Mouse (Mus musculus): ENCODE results near the gene Nceh1.

The Nceh1 gene

DNA sequence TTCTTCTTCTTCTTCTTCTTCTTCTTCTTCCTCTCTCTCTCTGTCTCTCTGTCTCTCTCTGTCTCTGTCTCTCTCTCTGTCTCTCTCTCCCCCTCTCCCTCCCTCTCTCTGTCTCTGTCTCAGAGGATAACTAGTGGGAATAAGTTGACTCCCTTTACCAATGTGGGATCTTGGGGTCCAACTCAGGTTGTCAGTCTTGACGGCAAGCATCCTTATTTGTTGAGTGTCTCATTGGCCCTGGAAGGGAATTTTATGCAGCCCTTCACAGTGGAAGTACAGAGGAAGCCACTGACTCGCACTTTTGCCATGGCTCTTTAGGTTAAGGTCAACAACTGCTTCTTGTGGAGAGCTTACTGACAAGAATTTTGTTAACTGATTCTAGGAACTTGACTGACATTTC, 105.5 kb downstream of the Nceh1 start:
- peak; percentile 79 for DNase-seq

GRCm38 (mm10) chr3:27288909-27289308, 106.1 kb downstream of the Nceh1 start:
- peak; percentile 94 for DNase-seq

DNA sequence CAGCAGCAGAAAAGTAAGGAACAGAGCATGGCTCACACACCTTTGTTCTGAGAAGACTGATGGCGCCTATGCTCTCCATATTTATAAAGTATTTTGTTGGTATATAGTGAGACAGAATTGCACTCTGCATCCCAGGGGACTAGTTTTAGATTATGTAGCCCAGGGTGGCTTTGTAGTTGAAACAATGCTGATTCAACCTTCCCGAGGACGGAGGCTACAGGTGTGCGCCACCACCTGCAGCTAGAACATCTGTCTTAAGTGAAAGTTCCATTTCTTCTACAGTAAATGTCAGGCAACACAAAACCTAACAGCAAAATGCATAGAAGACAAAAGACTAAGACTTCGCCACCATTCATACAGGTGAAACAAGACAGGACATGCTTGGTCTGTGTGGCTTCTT, 107.5 kb downstream of the Nceh1 start:
- DNase-seq: peak; percentile 61

DNA sequence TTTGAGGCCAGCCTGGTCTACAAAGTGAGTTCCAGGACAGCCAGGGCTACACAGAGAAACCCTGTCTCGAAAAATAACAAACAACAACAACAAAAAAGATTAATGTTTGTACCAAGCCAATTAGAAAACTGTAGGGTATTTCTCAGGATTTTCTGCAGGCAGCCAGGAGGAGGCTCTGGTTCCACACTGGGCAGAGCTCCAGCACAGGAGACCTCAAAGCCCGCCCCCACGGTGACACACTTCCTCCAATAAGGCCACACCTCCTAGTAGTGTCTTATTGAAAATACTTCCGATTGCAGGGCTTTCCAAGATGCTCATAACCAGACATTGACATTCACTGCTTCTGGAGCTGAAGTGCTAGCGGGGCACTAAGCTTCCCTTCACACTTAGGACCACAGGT, 108.2 kb downstream of the Nceh1 start:
- peak; percentile 88 for DNase-seq

DNA sequence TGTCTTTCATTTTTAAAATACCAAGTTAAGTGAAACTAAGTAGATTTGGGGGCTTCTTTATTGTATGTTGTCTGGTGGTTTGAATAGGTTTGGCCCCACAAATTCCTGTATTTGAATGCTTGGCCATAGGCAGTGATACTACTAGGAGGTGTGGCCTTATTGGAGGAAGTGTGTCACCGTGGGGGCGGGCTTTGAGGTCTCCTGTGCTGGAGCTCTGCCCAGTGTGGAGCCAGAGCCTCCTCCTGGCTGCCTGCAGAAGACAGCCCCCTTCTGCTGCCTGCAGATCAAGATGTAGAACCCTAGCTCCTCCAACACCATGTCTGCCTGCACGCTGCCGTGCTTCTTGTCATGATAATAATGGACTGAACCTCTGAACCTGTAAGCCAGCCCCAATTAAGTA, 108.6 kb downstream of the Nceh1 start:
- DNase-seq: peak; percentile 92

GRCm38 (mm10) chr3:27293645-27294385, 111.0 kb downstream of the Nceh1 start:
- DNase-seq: peak; percentile 64

DNA sequence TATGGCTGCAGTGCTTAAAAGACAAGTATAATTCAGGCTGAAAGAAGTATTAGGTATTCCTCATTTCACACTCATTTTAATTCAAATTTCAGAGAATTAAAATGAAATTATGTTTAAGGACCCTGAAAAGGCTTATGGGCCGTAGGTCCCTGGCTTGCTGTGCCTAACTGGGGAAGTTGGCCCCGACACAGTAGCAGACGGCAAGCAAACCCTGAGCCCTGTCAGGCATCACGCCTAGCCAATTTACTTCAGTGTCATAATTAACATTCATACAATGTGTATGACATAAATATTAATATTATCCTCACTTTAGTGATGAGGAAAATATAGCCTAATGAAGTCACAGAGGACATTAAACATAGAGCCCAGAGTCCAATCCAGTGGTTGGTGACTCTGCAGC, 117.7 kb downstream of the Nceh1 start:
- peak; percentile 41 for DNase-seq

DNA sequence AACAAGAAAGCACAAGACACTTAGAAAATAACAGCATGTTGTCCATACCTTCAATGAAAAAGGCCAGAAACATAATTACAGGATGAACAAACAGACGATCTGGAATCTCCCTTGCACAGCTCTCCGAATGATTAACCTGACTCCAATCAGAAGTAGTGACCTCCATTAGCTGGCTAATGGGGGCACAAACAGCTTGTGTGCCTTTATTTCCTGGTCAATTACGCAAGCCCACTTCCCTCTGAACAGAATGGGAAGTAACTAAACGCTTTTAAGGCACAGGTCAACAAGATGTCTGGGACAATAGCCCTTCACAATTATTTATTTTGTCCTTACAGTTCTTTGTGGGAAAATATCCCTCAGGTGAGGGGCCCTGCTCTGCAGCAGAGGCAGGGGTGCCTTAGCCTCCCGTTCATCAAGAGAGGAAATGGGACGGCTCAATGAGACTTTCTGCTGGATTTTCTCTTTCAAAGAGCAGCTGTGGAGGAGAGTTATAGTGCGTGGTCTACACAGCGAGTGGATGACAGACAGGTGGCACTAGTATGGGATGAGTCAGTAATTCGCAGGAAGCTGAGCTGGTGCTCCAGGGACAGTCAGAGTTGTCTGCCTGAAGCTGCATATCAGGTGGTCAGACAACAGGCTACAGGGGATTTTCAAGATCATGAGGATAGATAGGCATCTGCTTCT, 119.7 kb downstream of the Nceh1 start:
- DNase-seq: peak; percentile 80

DNA sequence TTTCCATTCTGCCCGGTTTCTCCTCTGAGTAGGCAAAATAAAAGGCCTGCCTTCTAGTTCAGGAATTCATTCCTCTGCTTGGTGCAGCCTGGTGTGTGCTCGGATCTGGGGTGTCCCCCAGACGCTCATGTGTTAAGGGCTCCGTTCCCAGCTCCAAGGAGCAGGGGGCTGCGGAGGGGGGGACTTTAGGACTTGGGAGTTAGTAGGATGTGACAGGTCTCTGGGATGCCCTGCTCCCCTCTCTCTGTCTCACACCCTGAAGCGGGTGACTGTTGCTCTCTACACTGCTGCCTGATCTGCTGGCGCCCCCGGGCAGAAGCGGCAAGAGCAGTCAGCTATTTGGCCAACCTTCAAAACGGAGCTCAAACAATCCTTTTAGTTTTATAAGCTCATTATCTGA, 124.0 kb downstream of the Nceh1 start:
- DNase-seq: peak; percentile 61

- peak; percentile 89 for DNase-seq
Observed at GRCm38 (mm10) chr3:27310973-27311372, 128.2 kb downstream of the Nceh1 start.

DNA sequence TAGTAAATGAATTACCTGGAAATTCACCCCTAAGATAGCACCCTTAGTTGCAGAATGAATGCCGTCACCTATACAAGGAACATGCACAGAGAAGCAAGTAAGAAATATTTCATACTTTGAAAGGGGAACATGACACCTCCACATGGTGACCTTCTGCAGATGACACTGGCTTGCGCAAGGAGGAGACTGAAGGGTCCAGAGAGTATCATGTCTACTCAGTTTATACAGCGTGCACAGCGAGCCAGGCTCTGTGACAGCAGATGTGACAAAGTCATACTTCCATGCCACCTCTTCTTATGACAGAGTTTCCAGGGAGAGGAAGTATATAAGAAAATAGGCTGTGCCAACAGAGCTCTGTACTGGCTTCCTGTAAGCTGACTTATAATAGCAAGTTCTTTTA, 128.7 kb downstream of the Nceh1 start:
- no peak for DNase-seq

- no peak for DNase-seq
Observed at GRCm38 (mm10) chr3:27314506-27315164, 131.9 kb downstream of the Nceh1 start.

- DNase-seq: peak; percentile 97
Observed at GRCm38 (mm10) chr3:27316559-27317287, 134.0 kb downstream of the Nceh1 start, which contains the start of gene Tnfsf10. TSS of gene Tnfsf10 (plus strand) at chr3:27317028.

DNA sequence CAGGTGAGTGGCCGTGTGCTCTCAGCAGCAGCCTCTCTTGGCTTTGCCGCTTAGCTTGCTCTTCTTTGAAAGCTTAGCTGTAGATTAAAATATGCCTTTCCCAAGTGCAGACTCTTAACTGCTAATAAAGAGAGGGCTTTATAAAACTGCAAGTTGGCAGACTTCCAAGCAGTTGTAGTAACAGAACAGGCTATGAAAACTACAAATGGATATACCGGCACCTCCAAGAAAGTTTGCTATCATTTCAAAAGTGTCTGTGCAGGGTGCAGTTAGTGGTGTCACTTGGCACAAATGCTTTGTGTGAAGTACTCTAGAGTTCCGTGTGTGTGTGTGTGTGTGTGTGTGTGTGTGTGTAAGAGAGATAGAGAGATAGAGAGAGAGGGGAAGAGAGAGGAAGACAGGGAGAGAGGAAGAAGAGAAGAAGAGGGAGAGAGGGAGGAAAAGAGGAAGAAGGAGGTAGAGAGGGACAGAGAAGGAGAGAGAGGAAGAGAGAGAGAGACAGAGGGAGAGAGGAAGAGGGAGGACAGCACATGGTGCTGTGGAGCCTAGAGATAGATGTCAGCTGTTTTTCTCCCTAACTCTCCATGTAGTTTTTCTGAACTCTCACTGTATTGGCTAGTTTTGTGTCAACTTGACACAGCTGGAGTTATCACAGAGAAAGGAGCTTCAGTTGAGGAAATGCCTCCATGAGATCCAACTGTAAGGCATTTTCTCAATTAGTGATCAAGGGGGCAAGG, 134.7 kb downstream of the Nceh1 start:
- DNase-seq: no peak

- no peak for DNase-seq
Observed at GRCm38 (mm10) chr3:27319650-27320049, 136.9 kb downstream of the Nceh1 start.

DNA sequence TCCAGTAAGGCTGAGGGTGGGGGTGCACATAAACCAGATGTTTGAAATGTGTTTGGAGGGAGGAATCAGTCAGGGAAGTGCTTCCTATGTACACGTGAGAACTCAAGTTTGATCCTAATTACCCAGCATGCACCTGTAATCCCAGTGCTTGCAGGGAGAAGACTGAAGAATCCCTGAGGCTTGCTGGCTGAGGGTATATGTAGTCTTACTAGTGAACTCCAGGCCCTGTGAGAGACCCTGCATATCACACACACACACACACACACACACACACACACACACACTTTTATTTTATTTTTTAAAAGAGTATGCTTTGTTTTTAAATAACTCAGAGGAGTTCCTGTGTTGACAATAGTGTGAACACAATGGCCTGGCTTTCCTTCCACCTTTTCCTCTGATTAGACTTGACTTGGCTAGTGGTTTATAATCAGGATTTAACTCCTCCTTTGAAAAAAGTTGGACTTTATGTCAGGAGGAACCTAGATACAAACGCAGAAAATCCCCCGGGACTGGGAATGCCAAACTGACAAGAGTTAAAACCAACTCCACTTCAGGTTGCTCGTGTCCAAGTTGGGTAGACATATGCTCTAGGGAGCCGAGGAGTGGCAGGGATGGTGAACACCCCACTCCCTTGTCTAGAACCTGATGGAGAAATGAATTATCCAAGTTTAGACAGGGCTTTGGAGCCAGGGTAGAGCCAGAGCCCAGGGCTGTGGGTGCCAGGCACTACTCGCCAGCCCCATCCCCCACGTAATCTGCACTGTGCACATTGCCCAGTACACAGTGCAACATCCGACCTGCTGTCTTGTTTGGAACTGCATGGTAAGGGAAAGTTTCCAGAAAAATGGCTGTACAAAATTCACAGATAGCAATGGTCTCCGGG, 138.1 kb downstream of the Nceh1 start:
- peak; percentile 97 for DNase-seq

- DNase-seq: no peak
Observed at GRCm38 (mm10) chr3:27322591-27322990, 139.8 kb downstream of the Nceh1 start.

- DNase-seq: peak; percentile 92
Observed at GRCm38 (mm10) chr3:27323551-27323950, 140.8 kb downstream of the Nceh1 start.

GRCm38 (mm10) chr3:27326633-27327191, 143.9 kb downstream of the Nceh1 start:
- no peak for DNase-seq

GRCm38 (mm10) chr3:27330706-27331105, 147.9 kb downstream of the Nceh1 start:
- no peak for DNase-seq

Data from heart, adult 11 months (tissue).